Mouse (Mus musculus) T-helper 2 cell (primary cell): ENCODE results near the gene Cemip2.

ENCODE experiments used
- in situ Hi-C: fragments of 300-600 bp; cut with MboI, MseI; formaldehyde crosslinking; loops from one replicate; pipeline ENCODE4 v1.15.1; 2025; ENCODE audit warnings: high pct_unique_total_duplicates

Cemip2 gene

GRCm38 (mm10) chr19:21778147-21778917, at the start of gene Cemip2:
TSS of gene Cemip2 (plus strand) at chr19:21778342.
- in situ Hi-C loops = loop anchor here (5.0 to 10.0 kb wide), 2 partner anchors 89 to 526 kb away; no protein-coding TSS in a partner anchor

DNA sequence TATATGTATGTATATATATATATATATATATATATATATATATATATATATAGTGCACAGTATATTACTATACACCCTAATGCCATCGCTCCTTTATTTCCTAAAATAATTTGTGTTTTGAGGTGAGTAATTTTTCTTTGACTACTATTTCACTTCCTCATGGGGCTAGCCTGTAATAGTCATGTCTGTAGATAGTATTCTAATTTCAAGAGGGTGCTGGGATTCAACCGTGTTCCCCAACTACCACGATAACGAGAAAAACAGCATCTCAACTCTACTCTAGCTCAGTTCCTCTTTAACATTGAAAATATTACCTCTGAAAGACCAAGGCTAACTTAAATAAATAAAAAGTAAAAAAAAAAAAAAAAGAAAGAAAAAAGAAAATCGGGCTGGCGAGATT, 49.8 kb upstream of the Cemip2 start:
- in situ Hi-C loops = no loop called here

- in situ Hi-C loops = no loop called here
Observed at GRCm38 (mm10) chr19:21731887-21732286, 46.3 kb upstream of the Cemip2 start.

DNA sequence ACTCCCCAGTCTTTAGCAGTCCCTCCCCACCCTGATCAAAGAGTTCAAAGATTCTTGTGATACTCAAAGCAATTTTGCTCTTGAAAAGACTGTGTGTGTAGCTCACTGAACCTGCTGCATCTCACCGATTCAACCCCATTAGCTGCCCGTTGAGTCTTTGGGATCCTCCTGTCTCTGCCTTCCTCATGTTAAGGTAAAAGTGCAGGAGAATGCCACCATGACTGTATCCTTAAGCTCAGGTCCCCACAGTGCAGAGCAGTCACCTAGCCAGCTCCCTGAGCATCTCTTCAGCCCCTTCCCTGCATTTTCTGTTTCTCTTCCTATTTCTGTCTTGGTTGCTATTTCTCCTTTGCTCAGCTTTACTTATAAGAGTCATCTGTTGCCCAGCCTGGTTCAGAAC, 45.0 kb upstream of the Cemip2 start:
- in situ Hi-C loops = no loop called here

DNA sequence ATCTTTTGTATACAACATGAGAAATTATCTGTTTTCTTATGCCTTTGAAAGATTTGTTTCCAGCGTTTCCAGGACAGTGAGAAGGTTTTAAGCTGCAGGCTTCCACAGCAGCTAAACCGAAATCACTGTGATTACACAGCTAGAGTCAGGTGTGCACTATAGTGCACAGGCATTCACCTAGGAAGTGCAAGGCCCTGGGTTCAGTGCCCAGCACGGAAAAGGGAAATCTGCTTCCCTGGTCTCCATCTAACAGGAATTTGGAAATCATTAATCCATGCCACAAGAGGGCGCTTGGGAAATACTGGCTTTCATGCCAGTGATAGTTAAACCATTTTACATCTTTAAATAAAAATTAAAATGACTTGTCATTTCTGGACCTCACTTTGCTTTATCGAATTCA, 44.0 kb upstream of the Cemip2 start:
- in situ Hi-C loops = no loop called here

DNA sequence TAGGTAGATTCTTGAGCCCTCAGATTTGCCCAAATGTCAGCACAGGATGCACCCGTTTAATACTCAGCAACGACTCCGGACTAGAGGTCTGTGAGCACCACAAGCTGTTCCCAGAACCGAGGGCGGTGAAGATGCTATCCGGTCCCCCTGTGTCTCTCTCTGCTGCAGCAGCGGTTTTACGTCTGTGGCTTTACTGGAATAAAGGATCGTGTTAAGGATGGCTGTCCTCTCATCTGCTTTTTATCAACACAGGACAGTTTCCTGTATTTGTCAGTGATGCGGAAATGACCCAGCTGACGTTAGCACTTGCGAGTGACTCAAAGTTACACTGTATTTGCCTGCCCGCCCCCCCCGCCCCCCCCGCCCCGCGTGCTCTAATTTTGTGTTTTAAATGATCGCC, 40.7 kb upstream of the Cemip2 start:
- in situ Hi-C loops = no loop called here

- in situ Hi-C loops = no loop called here
Observed at GRCm38 (mm10) chr19:21737881-21738590, 40.1 kb upstream of the Cemip2 start.

DNA sequence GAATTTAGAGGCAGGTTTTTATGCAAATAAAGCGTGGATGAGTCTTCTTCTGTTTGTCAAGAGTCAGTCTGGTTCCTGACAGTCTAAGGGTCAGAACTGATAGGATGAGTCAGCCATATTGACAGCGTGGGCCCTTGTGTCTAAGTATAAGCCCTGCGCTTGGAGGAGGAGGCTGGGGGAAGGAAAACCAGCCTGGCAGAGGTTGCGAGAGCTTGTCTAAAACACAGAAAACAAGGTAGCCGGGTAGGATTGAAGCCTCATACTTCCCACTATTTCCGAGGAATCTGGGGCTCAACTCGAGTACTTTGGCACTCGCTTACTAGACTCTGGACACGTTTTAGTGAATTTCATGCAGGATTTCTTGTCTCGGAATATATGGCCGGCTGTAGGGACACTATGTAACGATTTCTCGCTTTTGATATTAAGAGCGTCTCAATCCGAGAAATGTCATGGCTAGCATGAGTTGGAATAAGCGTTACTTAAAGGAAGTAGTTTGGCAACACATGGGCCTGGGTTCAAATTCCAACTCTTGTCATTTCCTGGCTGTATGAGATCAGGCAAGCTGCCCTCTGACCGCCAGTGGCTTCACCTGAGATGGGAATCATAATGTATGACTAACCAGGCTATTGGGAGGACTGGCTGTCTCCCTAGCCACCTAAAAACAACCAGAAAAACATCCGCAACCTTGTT, 39.4 kb upstream of the Cemip2 start:
- in situ Hi-C loops = no loop called here

DNA sequence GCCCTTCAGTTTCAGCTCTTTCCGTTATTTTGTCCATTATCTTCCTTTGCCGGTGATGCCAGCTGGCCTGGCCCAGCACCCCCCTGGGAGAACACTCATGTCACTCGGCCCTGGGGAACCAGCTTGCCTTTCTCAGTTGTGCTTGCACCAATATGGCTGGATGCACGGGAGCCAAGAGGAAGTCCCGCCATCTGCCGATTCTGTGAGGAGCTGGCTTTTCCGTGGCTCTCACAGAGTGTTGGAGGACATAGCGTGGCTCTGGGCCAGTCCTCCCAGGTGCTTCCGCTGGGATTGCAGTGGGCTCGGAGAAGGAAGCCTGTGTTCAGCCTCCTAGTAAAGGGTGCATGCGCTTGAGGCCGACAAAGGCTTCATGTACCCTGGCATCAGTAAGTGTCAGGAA, 36.0 kb upstream of the Cemip2 start:
- in situ Hi-C loops = loop anchor here (10.0 kb wide), 1 partner anchor 367 kb away; no protein-coding TSS in a partner anchor

DNA sequence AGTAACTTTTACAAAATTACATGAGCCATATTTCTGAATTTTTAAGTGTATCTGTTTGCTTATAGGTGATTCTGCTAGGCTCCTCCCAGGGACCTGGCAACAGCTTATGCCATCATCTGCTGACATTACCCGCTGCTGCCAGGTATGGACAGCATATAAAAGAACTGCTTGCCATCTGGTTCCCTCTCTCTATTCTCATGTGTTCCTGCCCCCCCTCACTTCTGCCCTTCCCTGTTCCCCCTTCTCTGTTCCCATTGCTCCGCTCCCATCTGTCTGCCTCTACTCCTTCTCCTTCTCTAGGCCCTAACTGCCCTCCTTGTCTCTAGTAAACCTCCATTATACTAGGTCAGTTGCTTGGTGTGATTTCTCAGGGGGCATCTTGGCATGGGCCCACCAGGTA, 32.6 kb upstream of the Cemip2 start:
- in situ Hi-C loops = loop anchor here (5.0 to 10.0 kb wide), 2 partner anchors 178 to 371 kb away; no protein-coding TSS in a partner anchor

DNA sequence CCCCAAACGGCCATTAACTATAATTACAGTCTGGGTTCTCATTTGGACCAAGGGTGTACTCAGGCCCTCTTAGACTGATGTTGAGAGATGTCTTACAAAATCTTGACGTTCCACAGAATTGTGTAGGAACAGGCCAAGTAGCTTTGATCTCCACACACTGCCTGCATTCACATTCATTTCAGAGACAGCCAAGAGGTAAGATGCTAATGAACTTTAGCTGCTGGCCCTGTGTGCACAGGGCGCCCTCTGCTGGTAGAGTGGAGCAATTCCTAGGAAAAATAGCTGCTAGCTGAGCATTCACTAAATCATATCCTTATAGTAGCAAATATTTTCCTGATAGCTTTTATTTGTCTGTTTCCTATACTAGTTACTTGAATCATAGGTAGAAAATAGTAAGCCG, 30.8 kb upstream of the Cemip2 start:
- in situ Hi-C loops = loop anchor here (5.0 to 10.0 kb wide), 2 partner anchors 180 to 373 kb away; no protein-coding TSS in a partner anchor

DNA sequence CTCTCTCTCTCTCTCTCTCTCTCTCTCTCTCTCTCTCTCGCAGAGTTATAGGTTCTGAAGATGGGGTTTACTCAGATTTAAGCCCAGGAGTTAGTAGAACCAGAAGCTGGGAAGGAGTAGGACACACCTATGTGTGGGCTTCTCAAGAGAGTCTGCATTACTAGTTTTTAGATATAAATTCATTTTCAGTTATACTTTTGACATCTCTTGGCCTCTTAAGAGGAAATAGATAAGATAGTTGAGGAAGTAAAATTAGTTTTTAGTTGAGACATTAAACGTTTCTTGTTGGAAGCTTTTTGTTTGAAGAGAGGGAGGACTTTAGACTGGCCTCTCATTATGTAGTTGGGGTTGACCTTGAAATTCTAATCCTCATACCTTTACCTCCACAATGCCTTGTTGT, 28.0 kb upstream of the Cemip2 start:
- in situ Hi-C loops = no loop called here

DNA sequence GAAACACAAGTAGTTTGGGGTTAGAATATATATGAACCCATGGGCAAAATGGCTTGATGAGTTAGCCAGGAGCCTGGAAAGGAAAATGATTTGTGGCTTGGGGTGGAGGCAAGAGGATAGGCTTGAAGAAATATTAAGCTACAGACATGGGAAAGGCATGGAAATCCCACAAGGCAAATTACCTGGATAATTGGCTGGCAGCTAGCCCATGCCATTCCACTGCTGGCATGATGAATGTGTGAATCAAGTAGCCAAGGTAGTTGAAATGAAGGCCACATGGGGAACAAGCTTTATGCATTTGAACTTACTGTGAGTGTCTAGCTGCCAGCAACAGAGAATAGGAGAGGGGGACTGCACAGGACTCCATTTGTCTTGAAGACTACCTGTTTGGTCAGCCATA, 16.5 kb upstream of the Cemip2 start:
- in situ Hi-C loops = no loop called here

DNA sequence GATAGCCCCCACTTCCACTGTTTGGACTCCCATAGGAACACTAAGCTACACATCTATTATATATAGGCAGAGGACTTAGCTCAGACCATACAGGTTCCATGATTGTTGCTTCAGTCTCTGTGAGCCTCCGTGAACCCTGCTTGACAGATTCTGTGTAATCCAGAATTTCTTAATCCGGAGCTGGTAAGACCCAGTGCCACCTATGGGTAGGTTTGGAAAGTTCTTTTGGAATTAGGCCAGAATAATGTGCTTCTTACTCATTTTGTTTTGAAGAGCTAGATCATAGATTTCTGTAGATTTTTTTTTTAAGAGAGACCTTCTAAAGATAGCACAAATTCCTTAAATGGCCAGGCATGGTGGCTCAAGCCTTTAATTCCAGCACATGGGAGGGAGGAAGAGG, 14.1 kb upstream of the Cemip2 start:
- in situ Hi-C loops = no loop called here

- in situ Hi-C loops = no loop called here
Observed at GRCm38 (mm10) chr19:21764738-21765137, 13.4 kb upstream of the Cemip2 start.

DNA sequence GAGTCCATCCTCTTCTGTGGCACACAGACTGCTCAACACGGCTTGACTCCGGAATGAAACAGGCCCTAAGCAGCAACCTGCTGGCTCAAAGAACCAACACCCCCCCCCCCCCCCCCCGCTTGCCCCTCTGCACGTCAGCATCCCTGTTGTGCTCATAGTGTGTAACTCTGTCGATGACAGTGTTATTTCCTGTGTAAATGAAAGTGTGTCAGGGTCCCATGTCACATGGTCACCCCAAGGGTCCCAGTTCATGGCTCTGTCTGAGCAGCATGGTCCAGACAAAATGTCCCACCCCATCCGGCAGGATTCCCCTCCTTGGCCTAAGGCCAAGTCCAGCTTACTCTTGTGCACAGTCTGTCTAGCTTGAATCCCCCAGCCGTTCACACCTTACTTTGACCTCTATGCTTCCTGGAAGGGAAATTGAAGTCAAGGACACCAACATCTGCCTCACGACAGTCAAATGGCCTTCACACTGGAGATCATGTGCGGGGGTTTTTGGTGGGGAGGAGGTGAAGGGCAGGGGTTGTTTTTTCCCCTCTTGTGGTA, 10.6 kb upstream of the Cemip2 start:
- in situ Hi-C loops = no loop called here

DNA sequence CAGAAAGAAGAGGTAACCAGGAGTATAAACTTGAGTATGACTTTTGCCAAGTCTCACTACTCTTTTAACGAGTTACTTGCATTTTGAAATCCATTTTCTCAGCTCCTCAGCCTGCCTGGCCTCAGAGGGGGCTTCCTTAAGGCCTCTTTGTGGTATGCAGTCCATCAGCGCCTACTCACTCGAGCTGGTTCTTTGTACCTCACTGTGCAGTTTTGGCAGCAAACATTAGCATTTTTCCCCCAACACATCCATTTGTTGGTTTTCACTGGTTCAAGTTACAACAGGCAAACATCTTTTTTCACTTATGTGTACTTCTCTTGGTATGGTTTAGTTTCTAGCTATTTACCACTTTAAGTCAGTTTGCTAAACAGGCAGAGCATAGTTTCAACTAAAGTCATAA, 8.3 kb upstream of the Cemip2 start:
- in situ Hi-C loops = loop anchor here (10.0 kb wide), 1 partner anchor 535 kb away; no protein-coding TSS in a partner anchor

DNA sequence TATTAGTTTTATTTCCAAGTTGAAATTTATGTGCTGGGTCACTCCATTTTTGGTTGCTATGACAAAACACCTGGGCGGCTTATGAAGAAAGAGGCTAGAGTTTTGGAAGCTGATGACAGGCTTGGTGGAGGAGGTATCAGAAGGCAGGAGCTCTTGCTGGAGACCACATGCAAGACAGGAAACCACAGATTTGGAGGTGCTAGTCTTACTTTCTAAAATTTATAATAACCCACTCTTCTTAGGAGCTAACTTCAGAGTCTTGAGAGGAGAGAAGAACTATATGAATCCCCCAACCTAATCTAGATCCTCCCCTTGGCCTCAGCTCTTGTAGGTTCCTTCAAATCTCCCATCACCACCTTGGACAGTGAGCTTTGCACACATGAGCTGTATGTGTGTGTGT, 6.6 kb upstream of the Cemip2 start:
- in situ Hi-C loops = loop anchor here (10.0 kb wide), 1 partner anchor 533 kb away; no protein-coding TSS in a partner anchor

DNA sequence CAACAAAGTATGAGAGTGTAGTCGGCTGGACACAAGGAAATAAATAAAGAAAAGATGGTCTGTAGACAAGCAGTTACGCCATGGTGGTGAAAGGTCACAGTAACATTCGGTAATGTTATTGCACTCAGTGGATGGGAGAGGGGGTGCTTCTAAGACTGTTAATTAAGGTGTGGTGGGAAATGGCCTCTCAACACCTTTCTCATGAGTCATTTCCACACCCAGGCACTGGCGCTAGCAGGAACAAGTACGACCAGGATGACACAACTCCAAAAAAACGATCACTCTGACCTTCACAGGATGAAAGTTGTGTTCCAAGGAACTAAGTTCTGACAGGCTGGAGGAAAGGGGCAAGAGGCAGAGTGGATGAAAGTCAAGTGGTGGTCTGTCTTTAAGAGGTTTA, 4.5 kb upstream of the Cemip2 start:
- in situ Hi-C loops = loop anchor here (10.0 kb wide), 1 partner anchor 531 kb away; no protein-coding TSS in a partner anchor

- in situ Hi-C loops = loop anchor here (5.0 to 10.0 kb wide), 2 partner anchors 92 to 529 kb away; no protein-coding TSS in a partner anchor
Observed at GRCm38 (mm10) chr19:21775629-21776028, 2.5 kb upstream of the Cemip2 start.

DNA sequence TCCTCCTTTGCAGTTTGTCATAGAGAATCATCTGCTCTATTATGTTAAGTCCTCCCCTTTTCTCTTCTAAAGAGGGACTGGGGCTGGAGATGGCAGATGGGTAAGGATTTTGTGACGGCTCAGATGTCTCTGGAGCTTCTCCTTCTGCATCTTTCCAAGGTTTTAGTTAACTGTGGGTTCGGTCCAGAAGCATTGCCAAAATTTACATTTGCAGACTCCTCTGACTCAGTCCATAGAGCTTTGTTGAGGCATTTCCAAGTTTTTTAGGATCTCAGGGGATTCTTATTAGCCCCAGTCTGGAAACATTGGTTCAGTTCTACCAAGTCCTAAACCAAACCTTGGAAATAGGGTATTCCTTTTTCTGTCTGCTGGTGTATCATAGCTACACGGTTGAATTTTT, 1.5 kb upstream of the Cemip2 start:
- in situ Hi-C loops = loop anchor here (5.0 to 10.0 kb wide), 2 partner anchors 91 to 528 kb away; no protein-coding TSS in a partner anchor
